Mouse (Mus musculus) ZHBTc4 (cell line): ENCODE results near the gene Ntrk3.

Experiments used
- DNase-seq: peaks from one replicate; pipeline ENCODE4 v3.0.0-alpha.2; 2011; ENCODE audit warnings: low read depth, low spot score

Gene Ntrk3

DNA sequence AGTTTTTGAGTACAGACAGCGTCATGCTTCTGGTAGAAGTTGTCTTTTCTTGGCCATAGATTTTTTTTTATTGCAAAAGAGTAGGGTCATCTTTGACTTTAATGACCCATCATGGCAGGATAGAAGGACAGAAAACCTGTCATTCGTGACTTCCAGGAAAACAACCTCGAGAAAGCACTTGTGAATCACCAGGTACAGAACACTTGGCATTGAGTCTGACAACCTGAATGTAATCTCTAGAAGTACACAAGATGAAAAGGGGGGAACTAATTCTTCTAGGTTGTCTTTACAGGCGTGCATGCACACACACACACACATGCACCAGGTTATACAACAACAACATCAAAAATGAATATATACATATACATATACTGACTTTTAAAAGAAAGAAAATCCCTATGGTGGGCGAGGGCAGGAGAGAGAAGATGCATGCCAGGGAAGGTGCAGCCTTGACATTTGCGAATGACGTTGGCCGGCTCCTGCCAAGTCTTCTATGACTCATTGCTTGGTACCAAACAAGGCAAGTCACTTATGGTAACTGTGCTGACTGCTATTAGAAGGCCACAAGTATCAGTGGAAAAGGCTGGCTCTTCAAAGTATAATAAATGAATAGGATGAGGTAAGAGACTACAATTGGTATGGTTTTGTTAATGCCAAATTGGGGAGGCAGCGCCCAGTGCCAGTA, 217.4 kb downstream of the Ntrk3 start:
- DNase-seq, result no peak

DNA sequence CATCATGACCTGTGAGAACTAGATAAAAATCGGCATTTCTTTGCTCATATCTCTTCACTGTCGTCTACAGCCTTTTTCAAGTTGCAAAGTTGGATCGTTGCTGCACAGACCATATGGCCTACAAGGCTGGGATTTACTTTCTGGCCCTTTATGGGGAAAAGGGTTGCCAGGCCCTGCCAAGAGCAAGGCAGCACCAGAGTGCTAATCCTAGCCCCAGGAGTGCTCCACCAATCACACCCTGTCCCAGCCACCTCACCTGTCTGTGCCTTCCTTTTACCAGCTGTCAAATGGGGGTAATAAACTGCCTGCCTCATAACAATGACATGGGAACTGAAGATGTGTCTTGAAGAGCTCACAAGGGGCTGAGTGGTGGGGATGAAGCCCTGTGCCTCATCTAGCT, 218.1 kb downstream of the Ntrk3 start:
- no peak for DNase-seq

DNA sequence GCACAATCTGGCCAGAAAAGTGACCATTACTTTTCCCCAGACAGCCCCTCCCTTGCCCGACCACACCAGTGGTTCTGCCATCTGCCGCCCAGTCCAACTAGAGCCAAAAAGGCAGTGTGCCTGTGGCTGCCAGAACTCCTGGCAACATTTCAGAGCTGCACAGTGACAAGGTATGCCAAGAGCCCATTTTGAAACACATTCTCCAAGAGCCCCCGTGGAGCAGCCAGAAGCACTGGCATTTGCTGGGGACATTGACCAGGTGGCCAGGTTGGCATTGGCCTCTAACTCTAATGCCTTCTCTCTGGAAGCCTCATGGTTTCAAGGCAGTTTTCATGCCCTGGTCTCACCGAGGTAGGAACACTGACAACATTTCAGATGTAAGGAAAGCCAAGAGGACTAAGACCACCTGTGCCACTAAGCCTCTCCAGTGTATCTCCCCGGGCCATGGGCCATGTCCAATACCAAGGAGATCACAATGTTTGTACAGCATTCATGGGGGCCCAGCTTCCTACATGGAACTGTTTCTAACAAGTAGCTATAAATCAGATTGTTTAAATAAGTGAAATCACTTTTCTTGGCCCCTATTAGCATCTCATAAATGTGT, 218.9 kb downstream of the Ntrk3 start:
- no peak for DNase-seq

DNA sequence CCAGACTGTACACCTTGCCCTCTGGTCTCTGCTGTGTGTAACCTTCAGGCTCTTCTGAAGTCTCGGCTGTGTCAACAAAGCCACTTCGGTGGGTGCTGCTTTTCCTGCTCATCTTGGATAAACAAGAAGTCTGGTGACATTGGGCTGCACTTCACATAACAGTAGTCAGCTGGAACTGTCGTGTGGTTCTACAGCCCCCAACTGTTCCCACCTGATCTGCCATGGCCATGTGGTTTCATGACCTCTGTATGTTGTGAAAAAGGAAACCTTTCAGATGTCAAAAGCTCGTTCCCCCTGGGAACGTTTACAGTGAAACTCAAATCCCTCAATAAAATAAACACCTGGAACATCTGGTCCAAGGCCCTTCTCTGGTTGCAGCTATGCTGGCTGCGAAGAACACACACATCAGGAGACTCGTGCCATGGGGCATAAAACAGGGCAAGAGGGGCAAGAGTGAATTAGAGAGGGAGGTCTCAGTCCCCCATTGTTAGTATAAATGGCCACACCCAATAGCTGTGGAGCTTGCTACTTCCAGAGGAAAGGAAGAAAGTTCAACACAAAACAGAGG, 222.7 kb downstream of the Ntrk3 start:
- no peak for DNase-seq

DNA sequence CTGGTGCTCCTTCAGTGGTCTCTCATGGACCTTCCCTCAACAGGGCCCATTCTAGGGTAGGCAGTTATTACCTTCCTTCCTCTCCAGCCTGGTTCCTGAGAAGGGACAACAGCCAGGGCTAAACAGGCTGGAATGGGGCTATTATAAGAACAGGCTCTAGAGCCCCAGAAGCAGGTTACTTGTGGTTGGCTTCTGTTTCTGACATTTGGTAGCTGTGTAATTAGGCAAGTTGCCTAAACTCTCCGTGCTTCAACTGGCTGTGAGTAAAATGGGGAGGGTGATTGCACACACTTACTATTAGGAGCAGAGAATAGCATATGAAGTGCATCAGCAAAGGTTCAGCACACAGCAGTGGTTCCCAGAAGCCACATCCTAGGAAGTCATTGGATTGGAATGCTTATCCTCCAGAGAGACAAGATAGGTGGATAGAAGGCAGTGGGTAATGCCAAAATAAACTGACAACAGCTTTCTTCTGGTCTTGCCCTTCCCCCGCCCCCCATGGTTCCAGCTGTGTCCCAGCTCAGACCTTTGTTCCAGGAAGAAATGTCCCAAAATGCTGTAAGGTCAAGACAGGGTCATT, 230.7 kb downstream of the Ntrk3 start:
- DNase-seq, result no peak

DNA sequence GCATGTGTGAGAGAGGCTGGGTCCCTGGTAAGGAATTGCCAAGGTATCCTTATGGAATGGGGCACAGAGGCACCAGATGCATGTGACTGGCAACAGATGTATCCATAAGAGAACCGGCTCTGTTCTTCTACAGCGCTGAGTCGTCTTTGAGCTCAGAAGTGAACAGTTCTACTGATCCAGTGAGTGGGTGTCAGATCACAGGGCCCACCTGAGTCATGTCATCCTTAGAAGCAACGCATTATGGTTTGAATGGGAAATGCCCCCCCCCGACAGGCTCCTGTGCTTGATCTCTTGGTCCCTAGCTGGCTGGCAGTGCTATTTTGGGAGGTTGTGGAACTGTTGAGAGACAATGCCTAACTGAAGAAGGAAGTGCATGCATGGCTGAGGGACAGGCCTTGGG, 236.9 kb downstream of the Ntrk3 start:
- no peak for DNase-seq

DNA sequence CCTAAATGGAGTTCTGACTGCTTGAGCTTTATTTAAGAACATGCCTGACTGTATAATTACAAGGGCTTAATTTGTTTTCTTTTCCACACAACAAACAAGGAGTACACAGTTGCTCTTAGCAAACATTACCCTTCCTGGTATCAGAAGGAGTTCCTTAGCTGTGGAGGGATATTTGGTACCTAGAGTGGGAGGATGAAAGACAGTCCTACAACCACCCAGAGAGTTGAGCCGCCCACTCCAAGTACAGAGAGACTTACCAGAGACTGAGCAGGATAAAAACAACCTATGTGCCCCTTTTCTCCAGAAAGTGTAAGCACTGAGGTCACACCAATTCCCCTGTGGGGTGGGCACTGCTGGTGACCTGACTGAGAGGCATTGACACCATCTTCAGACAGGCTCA, 237.8 kb downstream of the Ntrk3 start:
- no peak for DNase-seq

DNA sequence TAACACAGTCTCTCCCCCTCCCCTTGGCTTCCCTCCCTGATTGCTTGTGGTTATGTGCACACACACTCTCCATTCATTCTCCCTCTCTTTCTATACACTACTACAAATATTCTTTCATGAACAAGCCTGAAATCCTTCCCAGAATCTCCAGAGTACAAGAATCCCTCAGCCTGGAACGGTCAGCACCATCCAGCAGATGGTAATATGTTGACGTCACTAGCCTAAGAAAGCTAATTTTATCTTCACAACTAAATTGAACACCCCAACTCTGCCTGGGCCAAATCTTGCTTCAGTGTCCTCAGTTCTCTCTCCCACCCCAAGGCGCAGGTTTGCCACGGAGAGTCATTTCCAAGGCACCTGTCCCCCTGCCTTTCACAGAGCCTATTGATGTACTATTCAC, 239.5 kb downstream of the Ntrk3 start:
- no peak for DNase-seq

DNA sequence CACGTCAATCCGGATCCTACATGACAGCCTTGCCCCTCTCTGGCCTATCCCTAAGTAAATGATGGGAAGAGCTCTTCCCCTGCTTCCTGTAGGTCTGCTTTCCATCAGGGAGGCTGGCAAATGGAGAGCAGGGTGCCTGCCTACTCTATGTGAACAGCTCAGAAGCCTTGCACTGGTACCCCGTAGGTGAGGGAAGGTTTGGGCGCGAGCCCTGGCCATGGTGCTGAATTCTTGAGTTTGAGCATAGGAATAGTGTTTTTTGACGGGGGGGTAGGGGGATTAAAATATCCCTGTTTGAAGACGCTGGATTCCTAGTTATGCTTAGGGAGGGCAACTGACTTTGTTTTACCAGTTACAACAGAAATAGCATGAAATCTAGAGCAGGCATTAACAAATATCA, 240.0 kb downstream of the Ntrk3 start:
- peak; percentile 30 for DNase-seq

DNA sequence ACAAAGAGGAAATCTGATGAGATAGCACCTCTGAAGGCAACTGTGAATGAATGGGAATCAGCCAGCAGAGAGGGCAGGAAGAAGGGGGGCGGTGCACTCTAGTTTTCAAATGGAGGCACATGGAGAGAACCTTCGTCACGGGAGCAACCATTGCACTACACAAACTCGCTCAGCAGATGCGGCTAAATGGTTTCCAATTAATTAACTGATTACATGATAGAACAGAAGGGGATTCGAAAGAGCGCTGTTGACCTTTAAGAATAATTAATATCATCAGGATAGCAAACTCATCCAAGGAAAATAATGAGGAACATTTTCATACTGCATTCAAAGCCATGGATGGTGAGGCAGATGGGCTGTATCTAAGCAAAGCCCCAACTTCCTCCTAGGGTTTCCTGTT, 244.2 kb downstream of the Ntrk3 start:
- DNase-seq, result no peak

DNA sequence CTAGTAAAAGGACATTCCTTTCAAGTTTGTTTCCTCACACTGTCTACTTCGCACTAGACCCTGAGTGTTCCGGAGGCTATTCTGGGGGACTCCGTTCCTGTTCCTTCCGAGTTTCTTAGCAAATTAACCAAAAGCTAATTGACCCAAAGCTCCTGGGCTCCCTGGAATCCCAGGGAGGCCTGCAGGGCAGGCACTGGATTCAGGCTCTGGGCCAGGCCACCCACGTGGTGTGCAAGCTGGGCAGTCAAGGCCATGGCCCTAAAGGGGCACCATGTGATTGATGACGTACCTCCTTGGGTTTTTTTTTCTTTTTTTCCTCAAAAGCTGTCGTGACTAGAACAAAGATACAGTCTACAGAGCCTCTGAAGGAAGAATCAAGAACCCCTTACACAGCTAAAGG, 246.6 kb downstream of the Ntrk3 start:
- DNase-seq, result peak; percentile 12

DNA sequence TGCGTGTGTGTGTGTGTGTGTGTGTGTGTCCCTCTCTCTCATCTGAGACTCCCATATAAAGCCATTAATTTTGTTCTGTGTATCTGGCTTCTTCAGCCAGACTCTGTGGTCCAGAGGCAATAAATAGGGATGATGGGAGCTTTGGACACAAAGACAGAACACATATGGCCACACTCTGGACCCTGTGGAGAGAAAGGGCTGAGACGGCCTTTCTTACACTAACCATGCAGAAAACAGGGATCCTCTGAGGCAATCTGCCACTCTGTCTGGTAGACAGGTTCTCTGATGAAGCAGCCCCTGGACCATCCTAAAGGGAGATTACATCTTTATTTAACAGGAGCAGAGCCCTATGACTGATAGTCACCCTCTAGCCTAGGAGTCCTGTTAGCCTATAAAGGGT, 253.5 kb downstream of the Ntrk3 start:
- DNase-seq, result no peak

DNA sequence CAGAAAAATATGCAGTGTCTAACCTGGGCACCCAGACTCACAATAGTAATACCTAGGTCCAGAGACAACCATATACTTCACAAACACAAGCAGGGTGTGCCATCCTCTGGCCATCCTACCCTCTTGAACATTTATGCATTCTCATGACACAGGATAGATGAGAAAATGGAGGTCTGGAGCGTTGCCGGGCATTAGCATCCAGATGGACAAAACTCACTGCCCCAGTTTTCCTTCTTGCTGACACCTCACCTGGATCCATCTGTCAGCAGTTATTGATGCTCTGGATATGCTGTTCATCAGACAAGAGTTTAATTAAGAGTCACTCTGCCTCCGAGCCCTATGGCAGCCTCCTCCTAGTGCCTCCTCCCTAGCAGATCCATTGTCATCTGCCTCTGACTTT, 254.1 kb downstream of the Ntrk3 start:
- DNase-seq, result no peak

DNA sequence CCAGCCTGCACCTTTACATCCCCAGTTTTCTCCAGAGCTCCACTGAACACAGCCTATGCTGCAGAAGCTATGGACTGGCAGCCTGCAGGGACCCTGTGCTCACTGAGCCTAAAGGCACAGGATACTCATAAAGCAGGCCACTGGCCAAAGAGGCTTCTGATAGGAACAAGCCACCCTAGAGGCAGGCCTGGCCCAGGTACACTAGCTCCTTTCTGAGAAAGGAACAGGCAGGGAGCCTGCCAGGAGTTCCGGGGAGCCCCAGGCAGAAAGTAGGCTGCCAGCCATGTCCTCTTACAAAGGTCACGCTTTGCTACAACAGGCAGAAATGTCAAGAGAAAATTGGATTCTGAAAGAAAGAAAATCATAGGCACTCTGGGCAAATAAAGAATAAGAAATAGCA, 254.8 kb downstream of the Ntrk3 start:
- no peak for DNase-seq

DNA sequence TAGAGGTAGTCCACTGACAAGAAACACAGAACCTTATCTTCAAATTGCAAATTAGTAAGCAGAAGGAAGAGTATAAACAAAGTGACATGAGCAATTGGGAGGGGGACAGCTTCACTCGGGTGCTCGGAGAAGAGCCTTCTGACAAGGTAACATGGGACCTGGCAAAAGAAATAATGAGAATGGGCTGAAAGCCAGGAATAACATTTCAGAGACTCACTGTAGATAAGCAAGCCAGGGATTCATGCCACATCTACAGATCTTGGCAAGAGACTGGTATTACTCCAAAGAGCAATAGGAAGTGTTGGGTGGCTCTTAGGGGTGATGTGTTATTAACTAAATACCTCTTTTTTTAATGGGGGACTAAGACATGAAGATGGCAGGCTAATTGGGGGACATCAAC, 258.9 kb downstream of the Ntrk3 start:
- DNase-seq, result no peak

DNA sequence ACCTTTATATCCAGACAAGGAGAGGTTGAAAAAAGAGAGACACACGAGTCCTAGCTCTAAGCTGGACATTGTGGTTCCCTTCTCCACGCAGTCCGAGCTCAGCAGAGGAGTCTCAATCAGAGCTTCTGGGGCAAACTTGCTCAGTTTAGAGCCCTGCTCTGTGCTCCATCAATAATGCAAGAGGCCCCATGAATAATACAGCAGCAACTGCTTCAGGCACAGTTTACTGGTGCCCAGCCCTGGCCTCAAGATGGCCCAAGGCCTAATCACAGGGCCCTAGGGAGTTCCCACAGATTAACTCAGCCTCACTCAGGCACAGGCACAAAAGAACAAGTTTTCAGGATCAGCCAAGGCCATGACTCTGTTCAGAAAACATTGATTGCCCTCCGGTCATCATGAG, 266.1 kb downstream of the Ntrk3 start:
- no peak for DNase-seq

DNA sequence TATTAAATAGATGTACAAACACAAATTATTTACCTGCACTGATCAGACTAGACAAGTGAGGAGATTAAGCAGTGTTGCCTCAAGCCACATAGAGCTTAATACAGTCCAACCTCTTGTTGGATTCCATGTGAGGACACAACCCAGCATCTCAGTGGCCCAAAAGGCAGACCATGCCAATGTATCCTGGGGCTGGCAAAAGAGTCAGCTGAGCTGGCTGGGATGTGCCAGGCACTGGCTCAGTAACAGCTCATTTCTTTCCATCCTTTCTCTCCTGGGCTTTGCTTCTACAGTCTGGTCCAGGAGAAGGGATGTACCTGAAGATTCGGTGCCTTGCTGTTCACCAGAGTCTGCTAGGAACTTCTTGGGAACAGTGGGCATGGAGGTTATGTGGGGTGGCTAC, 266.5 kb downstream of the Ntrk3 start:
- no peak for DNase-seq

DNA sequence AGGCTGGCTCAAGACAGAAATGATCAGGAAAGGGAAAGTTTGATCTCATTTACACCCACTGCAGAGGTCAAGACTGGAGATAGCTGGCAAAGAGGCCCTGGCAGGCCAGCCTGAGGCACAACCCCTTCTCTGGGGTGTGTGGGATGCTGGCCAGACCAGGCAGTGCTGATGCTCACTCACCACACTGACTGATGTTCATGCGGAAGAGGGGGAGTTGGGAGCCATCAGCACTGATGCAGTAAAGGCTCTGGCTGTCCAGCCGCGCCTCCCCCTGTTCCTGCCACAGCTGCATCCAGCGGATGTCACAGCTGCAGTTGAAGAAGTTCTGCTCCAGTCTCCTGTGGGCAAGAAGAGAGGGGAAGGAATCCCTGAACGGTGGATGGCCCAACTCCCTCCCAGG, 275.2 kb downstream of the Ntrk3 start:
- DNase-seq, result no peak

DNA sequence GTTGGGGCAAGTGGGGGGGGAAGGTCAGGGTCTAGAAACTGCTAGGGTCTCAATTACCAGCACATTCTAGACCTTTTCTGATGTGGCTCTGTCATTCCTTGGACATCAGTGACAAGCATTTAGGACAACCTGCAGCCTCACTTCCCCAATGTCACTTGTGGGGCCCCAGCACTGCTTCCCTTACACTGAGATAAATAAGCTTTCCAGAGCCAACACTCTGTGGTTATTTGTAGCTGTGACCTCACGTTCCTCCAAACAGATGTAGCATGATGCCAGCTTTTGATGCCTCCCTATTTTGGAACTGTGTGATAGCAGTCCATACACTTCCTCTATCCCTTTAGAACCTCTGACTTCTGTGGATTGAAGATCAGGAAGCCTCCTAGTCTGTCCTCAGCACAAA, 278.8 kb downstream of the Ntrk3 start:
- DNase-seq, result no peak

DNA sequence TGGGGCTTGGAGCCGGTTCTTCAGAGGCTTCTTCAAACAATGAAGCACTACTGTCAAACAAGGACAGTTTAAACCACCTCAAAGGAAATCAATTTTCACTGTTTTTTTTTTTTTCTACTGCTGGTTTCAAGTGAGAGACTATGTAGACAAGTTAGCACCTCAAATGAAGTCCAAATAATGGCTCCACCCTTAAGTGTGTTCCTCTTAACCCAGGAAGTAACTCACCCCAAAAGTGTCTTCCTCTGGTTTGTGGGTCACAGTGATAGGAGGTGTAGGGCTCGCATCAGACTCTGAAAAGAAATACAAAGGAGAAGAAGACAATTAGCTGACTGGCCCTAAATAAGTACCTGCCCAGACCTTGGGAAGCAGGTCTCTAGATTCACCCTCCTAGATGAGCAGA, 286.1 kb downstream of the Ntrk3 start:
- no peak for DNase-seq

DNA sequence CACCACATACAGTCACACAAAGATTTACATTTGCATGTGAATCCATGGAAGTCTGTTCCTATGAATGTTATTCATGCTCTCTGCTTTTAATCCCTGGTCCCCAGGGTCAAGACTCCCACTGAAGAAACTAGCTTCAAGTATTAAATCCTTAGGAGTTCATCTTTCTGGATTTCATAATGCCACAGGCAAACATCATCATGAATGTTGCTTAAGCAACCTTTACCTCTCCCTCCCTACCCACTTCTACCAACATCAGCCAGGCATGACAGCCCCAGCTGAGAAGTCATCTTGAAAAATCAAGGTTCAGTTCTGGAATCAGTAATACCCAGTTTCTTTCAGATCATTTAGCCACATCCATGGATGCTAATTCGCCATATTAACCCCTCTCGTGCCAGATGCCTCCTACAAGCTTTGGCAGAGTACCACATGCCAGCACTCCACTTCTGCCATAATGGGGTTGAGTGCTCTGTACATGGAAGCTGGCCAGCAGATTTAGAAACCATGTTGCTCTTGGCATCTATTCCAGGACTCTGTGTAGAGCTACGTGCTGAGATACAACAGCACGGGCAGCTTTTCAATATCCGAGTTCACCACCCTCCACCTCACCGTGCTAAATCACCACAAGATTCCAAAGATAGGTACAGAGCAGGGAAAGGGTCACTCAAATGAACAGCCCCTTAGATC, 287.8 kb downstream of the Ntrk3 start:
- no peak for DNase-seq

DNA sequence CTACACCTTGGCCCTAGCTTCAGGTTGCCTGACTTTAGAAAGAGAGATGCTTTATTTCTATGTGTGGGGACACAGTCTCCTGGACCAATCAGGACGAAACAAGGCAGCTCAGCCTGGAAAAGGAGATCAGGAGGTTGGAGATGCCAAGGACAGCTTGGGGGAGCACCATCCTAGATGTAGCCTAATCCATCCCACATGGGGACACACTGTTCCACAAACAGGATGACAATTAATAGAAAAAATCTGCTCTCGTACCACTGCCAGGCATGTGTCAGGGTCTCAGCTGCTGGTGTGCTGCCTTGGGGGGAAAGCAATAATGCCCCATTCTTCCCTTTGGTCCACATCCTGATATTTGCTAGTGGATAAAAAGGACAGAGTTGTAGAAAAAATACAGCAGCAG, 289.0 kb downstream of the Ntrk3 start:
- DNase-seq, result no peak
